Mouse (Mus musculus) MEL (cell line): ENCODE results near the gene Gm17606. TPM values are rescaled to one million over a fixed set of nuclear protein-coding genes. Genes with fewer than 3 reads are reported as not detected.

Experiments used
- DNase-seq: peaks from one replicate; pipeline ENCODE4 v3.0.0; 2011; ENCODE audit warnings: low read depth, low spot score
- H3K27ac ChIP-seq: 2 replicates; pipeline ENCODE4 v1.5.1; 2012; ENCODE audit warnings: low read depth, mild to moderate bottlenecking, control low read depth, low read length, moderate library complexity; ENCODE audit not compliant: control insufficient read depth
- H3K27me3 ChIP-seq, 2 experiments: fragments of 150-350 bp in 1 of 2; sonication (generic) in 1 of 2; 2 replicates each; pipeline ENCODE4 v1.6.1; 2012; ENCODE audit warnings: low read length in 2 of 2, mild to moderate bottlenecking in 2 of 2, improper control_type of control experiment in 1 of 2, moderate library complexity in 1 of 2; ENCODE audit not compliant: insufficient read depth in 2 of 2, control insufficient read depth in 1 of 2
- H3K36me3 ChIP-seq, 2 experiments: 2 replicates each; pipeline ENCODE4 v1.6.1; 2012 to 2014; ENCODE audit warnings: low read length in 2 of 2, improper control_type of control experiment in 1 of 2, inconsistent platforms in 1 of 2, mild to moderate bottlenecking in 1 of 2; ENCODE audit not compliant: insufficient read depth in 2 of 2, control insufficient read depth in 1 of 2
- H3K4me1 ChIP-seq, 2 experiments: fragments of 150-350 bp in 1 of 2; sonication (generic) in 1 of 2; 2 replicates each; pipeline ENCODE4 v1.6.1; 2012; ENCODE audit warnings: low read length in 2 of 2, improper control_type of control experiment in 1 of 2, mild to moderate bottlenecking in 1 of 2; ENCODE audit not compliant: insufficient read depth in 2 of 2, control insufficient read depth in 1 of 2
- H3K4me3 ChIP-seq, 2 experiments: fragments of 150-350 bp in 1 of 2; sonication (generic) in 1 of 2; 2 replicates each; pipeline ENCODE4 v1.5.1; 2012; ENCODE audit warnings: low read depth in 2 of 2, low read length in 2 of 2, mild to moderate bottlenecking in 2 of 2, moderate library complexity in 2 of 2, control low read depth in 1 of 2, improper control_type of control experiment in 1 of 2; ENCODE audit not compliant: control insufficient read depth in 1 of 2, insufficient read depth in 1 of 2
- H3K79me2 ChIP-seq: 2 replicates; pipeline ENCODE4 v1.6.1; 2012; ENCODE audit warnings: mild to moderate bottlenecking, low read length, moderate library complexity; ENCODE audit not compliant: control insufficient read depth, poor library complexity, insufficient read depth
- H3K9ac ChIP-seq: 2 replicates; pipeline ENCODE4 v1.6.1; 2012; ENCODE audit warnings: low read depth, mild to moderate bottlenecking, control low read depth, low read length, moderate library complexity; ENCODE audit not compliant: control insufficient read depth, poor library complexity, severe bottlenecking
- H3K9me3 ChIP-seq: fragments of 150-350 bp; sonication (generic); replicated peaks from 2 replicates; pipeline ENCODE4 v1.6.1; 2012; ENCODE audit warnings: mild to moderate bottlenecking, low read length, improper control_type of control experiment, moderate library complexity; ENCODE audit not compliant: insufficient read depth
- CHD2 ChIP-seq: IDR thresholded peaks from 2 replicates; pipeline ENCODE4 v1.6.1; 2011; ENCODE audit warnings: low read length, improper control_type of control experiment
- CTCF ChIP-seq, 3 experiments: IDR thresholded peaks in 2 of 3; conservative IDR thresholded peaks in 1 of 3; 2 replicates each; pipeline ENCODE4 v1.5.1; 2011 to 2012; ENCODE audit warnings: low read length in 3 of 3, low read depth in 2 of 3, mild to moderate bottlenecking in 2 of 3, improper control_type of control experiment in 1 of 3, inconsistent platforms in 1 of 3, mixed read lengths in 1 of 3, moderate library complexity in 1 of 3; ENCODE audit not compliant: control insufficient read depth in 1 of 3, insufficient read depth in 1 of 3, poor library complexity in 1 of 3, severe bottlenecking in 1 of 3
- ELF1 ChIP-seq: IDR thresholded peaks from 2 replicates; pipeline ENCODE4 v1.6.1; 2014; ENCODE audit warnings: low read depth, mild to moderate bottlenecking, inconsistent platforms, low read length, improper control_type of control experiment, moderate library complexity
- EP300 ChIP-seq, 2 experiments: IDR thresholded peaks; 2 replicates each; pipeline ENCODE4 v1.6.1; 2011; ENCODE audit warnings: improper control_type of control experiment in 2 of 2, low read length in 2 of 2, low read depth in 1 of 2, mild to moderate bottlenecking in 1 of 2
- GABPA ChIP-seq: IDR thresholded peaks from 2 replicates; pipeline ENCODE4 v1.6.1; 2012; ENCODE audit warnings: low read depth, mild to moderate bottlenecking, inconsistent platforms, low read length, improper control_type of control experiment, moderate library complexity
- HCFC1 ChIP-seq: IDR thresholded peaks from 2 replicates; pipeline ENCODE4 v1.6.1; 2012; ENCODE audit warnings: low read depth, mild to moderate bottlenecking, inconsistent platforms, low read length, improper control_type of control experiment, moderate library complexity
- MAFK ChIP-seq: IDR thresholded peaks from 2 replicates; pipeline ENCODE4 v1.6.1; 2011; ENCODE audit warnings: low read depth, mild to moderate bottlenecking, low read length, improper control_type of control experiment, borderline replicate concordance
- MAX ChIP-seq: IDR thresholded peaks from 2 replicates; pipeline ENCODE4 v1.6.1; 2011; ENCODE audit warnings: low read length, improper control_type of control experiment
- MEF2A ChIP-seq: IDR thresholded peaks from 2 replicates; pipeline ENCODE4 v1.6.1; 2014; ENCODE audit warnings: low read depth, mild to moderate bottlenecking, inconsistent platforms, low read length, improper control_type of control experiment; ENCODE audit not compliant: poor library complexity, insufficient replicate concordance, severe bottlenecking; ENCODE audit errors: extremely low read depth
- MXI1 ChIP-seq: IDR thresholded peaks from 2 replicates; pipeline ENCODE4 v1.6.1; 2011; ENCODE audit warnings: mild to moderate bottlenecking, low read depth, low read length, improper control_type of control experiment
- NRF1 ChIP-seq: IDR thresholded peaks from 2 replicates; pipeline ENCODE4 v1.6.1; 2014; ENCODE audit warnings: low read depth, mild to moderate bottlenecking, inconsistent platforms, low read length, improper control_type of control experiment, moderate library complexity; ENCODE audit not compliant: poor library complexity, insufficient read depth, severe bottlenecking
- POLR2A ChIP-seq, 2 experiments: IDR thresholded peaks; 2 replicates each; pipeline ENCODE4 v1.6.1; 2011 to 2012; ENCODE audit warnings: low read length in 2 of 2, mild to moderate bottlenecking in 2 of 2, control low read depth in 1 of 2, improper control_type of control experiment in 1 of 2, low read depth in 1 of 2, moderate library complexity in 1 of 2; ENCODE audit not compliant: control insufficient read depth in 1 of 2, insufficient read depth in 1 of 2, poor library complexity in 1 of 2
- POLR2AphosphoS2 ChIP-seq: IDR thresholded peaks from 2 replicates; pipeline ENCODE4 v1.6.1; 2011; ENCODE audit warnings: low read length, improper control_type of control experiment
- RAD21 ChIP-seq: IDR thresholded peaks from 2 replicates; pipeline ENCODE4 v1.6.1; 2011; ENCODE audit warnings: mild to moderate bottlenecking, low read depth, low read length, improper control_type of control experiment
- RCOR1 ChIP-seq: IDR thresholded peaks from 2 replicates; pipeline ENCODE4 v1.6.1; 2012; ENCODE audit warnings: low read depth, mild to moderate bottlenecking, inconsistent platforms, low read length, improper control_type of control experiment
- SIN3A ChIP-seq: IDR thresholded peaks from 2 replicates; pipeline ENCODE4 v1.6.1; 2012; ENCODE audit warnings: low read length, improper control_type of control experiment, inconsistent platforms
- SMC3 ChIP-seq: IDR thresholded peaks from 2 replicates; pipeline ENCODE4 v1.6.1; 2011; ENCODE audit warnings: low read depth, low read length, improper control_type of control experiment
- TBP ChIP-seq: IDR thresholded peaks from 2 replicates; pipeline ENCODE4 v1.8.0; 2011; ENCODE audit warnings: low read depth, low read length, improper control_type of control experiment
- ZC3H11A ChIP-seq: IDR thresholded peaks from 2 replicates; pipeline ENCODE4 v1.6.1; 2012; ENCODE audit warnings: low read depth, mild to moderate bottlenecking, inconsistent platforms, low read length, improper control_type of control experiment
- ZNF384 ChIP-seq: IDR thresholded peaks from 2 replicates; pipeline ENCODE4 v1.6.1; 2012; ENCODE audit warnings: low read depth, mild to moderate bottlenecking, inconsistent platforms, low read length, improper control_type of control experiment
- polyA plus RNA-seq, 2 experiments: library from polyadenylated mRNA; stranded (reverse) in 1 of 2; unstranded in 1 of 2; fragments of >175 nt in 1 of 2; fragments of >200 nt in 1 of 2; gene quantifications; 2 replicates each; pipeline versions ENCODE4 v1.2.1 to v1.2.4; 2012; ENCODE audit warnings: low replicate concordance in 2 of 2, low read depth in 1 of 2; ENCODE audit not compliant: insufficient read length in 2 of 2, insufficient read depth in 1 of 2, missing spikeins in 1 of 2
- total RNA-seq: library from RNA; depleted of rRNA; stranded (reverse); fragments of 300-350 nt; gene quantifications from 2 replicates; pipeline ENCODE4 v1.2.3, GENCODE M21; 2012

The Gm17606 gene
- total and polyA plus RNA-seq, 3 experiments = 0.99 TPM; not detected in 2

GRCm38 (mm10) chr14:54624976-54625375 lies 15.8 kb upstream of the Gm17606 start:
- Histone ChIP-seq H3K27ac (no peak overlapping the region), H3K4me1 (peaks cover 6 to 22% of the 10 kb centered on the region in 2 experiments), H3K27me3 (no peaks in the 10 kb centered on the region), H3K79me2 (no peaks in the 10 kb centered on the region), H3K4me3 (no peak overlapping the region), H3K36me3 (peaks cover 0 to 12% of the 10 kb centered on the region in 2 experiments; a peak in 2 of 4 replicates), H3K9ac (no peak overlapping the region), H3K9me3 (no peaks in the 10 kb centered on the region)
- DNase-seq = no peak
- TF ChIP-seq GABPA (no peak), CTCF (IDR thresholded peaks at IDR 0.05 in 2 of 3, conservative IDR thresholded peaks at IDR 0.05 in 1 of 3; ENCODE audit: control insufficient read depth in 1 of 3, insufficient read depth in 1 of 3, low read depth in 2 of 3, low read length in 3 of 3, poor library complexity in 1 of 3, severe bottlenecking in 1 of 3) (no peak)

GRCm38 (mm10) chr14:54628103-54628502 lies 12.6 kb upstream of the Gm17606 start:
- no peak overlapping the region for H3K4me3 ChIP-seq
- H3K9me3 ChIP-seq = no peaks in the 10 kb centered on the region
- no peaks in the 10 kb centered on the region for H3K79me2 ChIP-seq
- H3K36me3 ChIP-seq = peaks cover 0 to 17% of the 10 kb centered on the region in 2 experiments; a peak in 2 of 4 replicates
- DNase-seq = no peak
- H3K9ac ChIP-seq = no peak overlapping the region
- H3K27me3 ChIP-seq = no peaks in the 10 kb centered on the region
- H3K4me1 ChIP-seq = peaks cover 7 to 28% of the 10 kb centered on the region in 2 experiments
- TF ChIP-seq CHD2 (no peak), EP300 (IDR thresholded peaks at IDR 0.05; ENCODE audit: low read depth in 1 of 2, low read length in 2 of 2) (no peak), ZNF384 (no peak), ELF1 (no peak), SMC3 (no peak), MEF2A (no peak)
- no peak overlapping the region for H3K27ac ChIP-seq

- H3K9me3 ChIP-seq = no peaks in the 10 kb centered on the region
- no peak overlapping the region; the same call in 1 of the 2 replicates for H3K27ac ChIP-seq
- H3K4me3 ChIP-seq = no peak overlapping the region
- H3K9ac ChIP-seq = no peak overlapping the region
- peaks cover 0 to 14% of the 10 kb centered on the region in 2 experiments; a peak in 2 of 4 replicates for H3K36me3 ChIP-seq
- no peaks in the 10 kb centered on the region for H3K79me2 ChIP-seq
- no peaks in the 10 kb centered on the region for H3K27me3 ChIP-seq
- peak; percentile 79 for DNase-seq
- TF ChIP-seq MXI1 = 0 out of 2 replicates have a peak, but pooled peaks have one; percentile 12
- TF ChIP-seq RCOR1 = peak; percentile 34; the same call in 1 of the 2 replicates
- no peak for TF ChIP-seq RAD21
- TF ChIP-seq ZC3H11A = no peak
- TF ChIP-seq POLR2A (IDR thresholded peaks at IDR 0.05; ENCODE audit: control insufficient read depth in 1 of 2, insufficient read depth in 1 of 2, low read depth in 1 of 2, low read length in 2 of 2, poor library complexity in 1 of 2) = no peak
- no peak for TF ChIP-seq TBP
- 0 out of 2 replicates have a peak, but pooled peaks have one; percentile 21 for TF ChIP-seq MAX
- TF ChIP-seq NRF1 = no peak
- TF ChIP-seq HCFC1 = no peak
- no peak for TF ChIP-seq POLR2AphosphoS2
- no peak for TF ChIP-seq MAFK
- no peak for TF ChIP-seq ZNF384
- peak; percentile 54; the same call in 1 of the 2 replicates for TF ChIP-seq SIN3A
- 0 out of 4 replicates have a peak, but pooled peaks of 1 of the 2 experiments have one; percentile 8 for TF ChIP-seq EP300 (IDR thresholded peaks at IDR 0.05; ENCODE audit: low read depth in 1 of 2, low read length in 2 of 2)
- peaks cover 4 to 21% of the 10 kb centered on the region in 2 experiments for H3K4me1 ChIP-seq
Measured at GRCm38 (mm10) chr14:54629797-54630196, 11.0 kb upstream of the Gm17606 start.
